11 mouse cellular contexts compared by ENCODE assay signal in the genomic region with DNA sequence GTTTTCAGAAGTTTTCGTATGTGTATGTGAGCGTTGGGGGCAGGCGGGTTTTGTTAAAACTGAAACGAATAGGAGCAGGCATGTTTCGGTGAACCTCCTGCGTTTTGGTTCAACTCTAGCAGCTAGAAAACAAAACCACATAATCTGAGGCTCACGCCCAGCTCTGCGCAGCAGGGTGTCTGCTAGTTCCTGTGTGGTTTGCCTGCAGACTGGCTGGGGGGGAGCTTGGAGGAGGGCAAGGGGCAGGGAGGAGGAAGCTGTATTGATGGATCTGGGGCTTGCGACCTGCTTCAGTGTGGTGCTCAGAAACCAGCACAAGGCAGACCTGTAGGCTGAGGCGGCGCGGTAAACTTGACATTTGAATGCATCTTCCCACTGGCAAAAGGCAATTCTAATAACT. TPM values are rescaled to one million over a fixed set of nuclear protein-coding genes. Genes with fewer than 3 reads are reported as not detected.
A peak's percentile ranks its signal among the peaks of the same experiment; 100 is the strongest.
DNase-seq lines count a peak whose midpoint lies in the region; ATAC-seq and TF ChIP-seq lines count a peak whose summit lies in the region.
"Had no signal": no experiment of that assay in that cellular context is flagged by ENCODE, and none has a peak within 500 bp of the region (broad histone marks: within the 10 kb centered on the region; RNA-seq: fewer than 3 reads in every experiment).

A gene (plus strand): TSS at position 304 of the 400 bp plus-strand sequence.

- TF ChIP-seq POLR2A in liver, adult 2 months (IDR thresholded peaks at IDR 0.05; ENCODE audit: extremely low read depth, insufficient read depth, low read length), result no peak

- peak; percentile 89 for ATAC-seq in neutrophil, adult 5-6 weeks (ENCODE audit: extremely low read depth, insufficient number of reproducible peaks, low FRiP score, poor library complexity, severe bottlenecking)
- no peak for ATAC-seq in cerebellum, adult (ENCODE audit: insufficient number of reproducible peaks, low FRiP score, low TSS enrichment)
- ATAC-seq: Patski had no signal

- no peak within 1 kb of the TSS for H3K4me3 ChIP-seq in liver, adult 2 months (ENCODE audit: insufficient read depth, low read depth, low read length)
- H3K4me3 ChIP-seq: hindbrain, embryonic 12.5 days; limb, embryonic 12.5 days had no signal

- H3K9ac ChIP-seq in liver, adult 2 months (ENCODE audit: low read depth, low read length), result no peak within 1 kb of the TSS
- H3K9ac ChIP-seq: hindbrain, embryonic 12.5 days; limb, embryonic 12.5 days had no signal

- TF ChIP-seq CTCF in liver, adult 2 months (IDR thresholded peaks at IDR 0.05; ENCODE audit: low read depth, low read length), result no peak

- 42% methylated on average over 12 of the region's 12 CpGs for whole genome bisulfite sequencing in liver, adult 2 months

- no peaks in the 10 kb centered on the region; the same call in 1 of the 2 replicates for H3K27me3 ChIP-seq in liver, adult 2 months (ENCODE audit: control insufficient read depth, insufficient read depth, low read length)

- no peak within 1 kb of the TSS for H3K27ac ChIP-seq in liver, adult 2 months (replicated peaks; ENCODE audit: insufficient read depth, low read depth, low read length)
- H3K27ac ChIP-seq: hindbrain, embryonic 12.5 days; limb, embryonic 12.5 days had no signal

- no peaks in the 10 kb centered on the region for H3K79me2 ChIP-seq in liver, adult 2 months (ENCODE audit: control insufficient read depth, insufficient read depth, low read length)

- H3K4me1 ChIP-seq in liver, adult 2 months (ENCODE audit: control insufficient read depth, insufficient read depth, low read length), result no peaks in the 10 kb centered on the region
- H3K4me1 ChIP-seq: limb, embryonic 12.5 days had no signal

- H3K36me3 ChIP-seq in liver, adult 2 months (ENCODE audit: control insufficient read depth, insufficient read depth, low read length), result no peaks in the 10 kb centered on the region
- H3K36me3 ChIP-seq: hindbrain, embryonic 12.5 days; limb, embryonic 12.5 days had no signal

- DNase-seq in 416B (ENCODE audit: low read depth), result peak; percentile 74
- peak; percentile 97 for DNase-seq in T-cell, adult 2 months (ENCODE audit: low spot score)
- DNase-seq in liver, adult 2 months (ENCODE audit: extremely low read depth, low read depth, low spot score), result peak; percentile 7
- DNase-seq in cerebellum, postnatal 25 days, result no peak
- DNase-seq in gastrocnemius, postnatal 10 days, result no peak
- DNase-seq in kidney, postnatal 10 days, result no peak

RNA-seq across cellular contexts. Expression of the gene that starts here (rescaled TPM):
- 0.46 and 0.47 TPM in 2 replicates for total RNA-seq in liver, adult 2 months (2014; rRNA removed)
- polyA plus RNA-seq in liver, adult 2 months (2012; rRNA removed), result 0.20 and 0.66 TPM in 2 replicates
- total RNA-seq in neutrophil, adult 5-6 weeks (2017), result 108 and 112 TPM in 2 replicates
- under 1 TPM; 0.40 to 0.54 TPM for total RNA-seq in gastrocnemius, postnatal 10 days (2021)
- polyA plus RNA-seq: Patski had no signal

Comparison
In these comparisons a context has a peak if more than half of its experiments do, and no peak if none do; other contexts are left out.
1. RNA of the gene that starts here (total RNA-seq): 108 to 112 TPM in neutrophil, adult 5-6 weeks; 0.40 to 0.54 TPM in gastrocnemius, postnatal 10 days and 0.46 to 0.47 TPM in liver, adult 2 months; every median in the first group is over 10 times any median in the second.
2. Peak in DNase-seq in liver, adult 2 months; RNA of the gene not detected or under 1 TPM.
3. DNase-seq: peak in 416B (single experiment) and T-cell, adult 2 months (single experiment); none in cerebellum, postnatal 25 days (0 of 2), gastrocnemius, postnatal 10 days (single experiment) and kidney, postnatal 10 days (single experiment).